Mouse (Mus musculus) fat pad, adult 2 months (tissue): ENCODE measurements around the gene Serinc2.

Source experiments
- DNase-seq: peaks from one replicate; pipeline ENCODE4 v3.0.0-alpha.2; 2011; ENCODE audit warnings: low read depth, low spot score; ENCODE audit errors: extremely low read depth

Gene Serinc2

DNA sequence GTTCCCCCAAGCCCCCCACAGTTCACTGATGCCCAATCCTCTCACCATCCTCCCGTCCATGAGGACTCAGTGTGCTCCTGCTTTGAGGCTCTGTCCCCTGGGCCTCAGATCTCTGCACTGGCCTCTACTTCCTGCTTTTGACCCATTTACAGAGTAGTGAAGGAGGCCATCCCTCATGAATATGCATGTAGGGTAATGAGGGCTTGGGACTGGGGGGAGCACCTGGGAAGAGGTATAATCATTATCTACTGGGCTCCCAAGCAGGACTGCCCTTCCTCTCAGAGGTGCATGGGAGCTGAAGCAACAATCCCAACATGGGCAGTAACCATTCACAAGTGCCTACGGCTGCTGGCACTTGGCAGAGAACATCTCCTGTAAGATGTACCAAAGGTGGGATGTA, at the start of gene Serinc2:
Gene Serinc2, minus strand, starts transcription at position 101 of the 400 bp plus-strand sequence.
- DNase-seq: no peak

DNA sequence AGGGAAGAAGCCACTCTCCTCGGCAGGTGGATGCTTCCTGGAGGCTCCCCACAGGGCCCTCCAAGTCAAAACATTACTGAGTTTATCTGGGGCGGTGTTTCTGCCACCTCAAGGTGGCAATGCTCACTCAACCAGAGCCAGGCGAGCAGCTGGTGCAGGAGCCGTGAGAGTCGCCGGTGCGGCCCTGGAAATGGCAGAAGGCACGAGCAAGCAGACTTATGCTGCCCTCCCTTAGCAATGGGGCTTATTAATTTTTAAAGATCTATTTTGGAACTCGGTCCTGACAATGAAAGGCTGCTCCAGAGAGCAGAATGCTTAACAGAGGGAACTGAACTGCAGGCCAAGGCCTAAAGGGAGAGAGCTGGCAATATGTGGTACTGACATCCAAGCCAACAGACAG, 48.4 kb upstream of the Serinc2 start:
- DNase-seq: no peak

DNA sequence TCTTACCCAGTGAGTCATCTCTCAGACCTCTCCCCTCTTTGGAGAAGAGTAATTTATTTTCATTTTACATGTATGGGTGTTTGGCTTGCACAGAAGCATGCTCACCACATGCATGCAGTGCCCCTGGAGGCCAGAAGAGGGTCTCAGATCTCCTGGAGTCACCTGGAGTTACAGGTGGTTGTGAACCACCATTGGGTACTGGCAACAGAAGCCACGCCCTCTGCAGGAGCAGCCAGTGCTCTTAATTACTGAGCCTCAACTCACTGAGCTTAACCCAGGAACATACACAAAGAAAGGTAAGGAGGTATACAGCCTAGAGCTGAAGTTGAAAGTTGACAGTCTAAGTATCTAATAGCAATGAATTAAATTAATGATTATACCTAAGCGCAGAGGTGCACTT, 46.4 kb upstream of the Serinc2 start:
- no peak for DNase-seq

DNA sequence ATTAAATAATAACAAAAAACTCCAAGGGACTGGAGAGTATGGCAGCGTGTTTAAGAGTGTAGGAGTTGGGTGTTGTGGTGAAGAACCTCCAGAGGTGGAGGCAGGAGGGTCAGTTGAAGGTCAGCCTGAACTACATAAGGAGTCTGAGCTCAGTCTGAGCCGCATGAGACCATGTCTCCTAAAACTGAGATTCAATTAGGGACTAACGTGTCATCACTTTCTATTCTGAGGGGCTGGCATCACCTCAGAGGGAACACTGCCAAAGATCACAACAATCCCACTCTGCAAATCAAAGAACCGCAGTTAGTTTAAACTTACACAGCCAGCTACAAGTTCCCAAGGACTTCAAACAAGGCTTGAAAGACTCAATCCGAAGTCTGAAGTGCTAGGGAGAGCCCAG, 44.6 kb upstream of the Serinc2 start:
- no peak for DNase-seq

DNA sequence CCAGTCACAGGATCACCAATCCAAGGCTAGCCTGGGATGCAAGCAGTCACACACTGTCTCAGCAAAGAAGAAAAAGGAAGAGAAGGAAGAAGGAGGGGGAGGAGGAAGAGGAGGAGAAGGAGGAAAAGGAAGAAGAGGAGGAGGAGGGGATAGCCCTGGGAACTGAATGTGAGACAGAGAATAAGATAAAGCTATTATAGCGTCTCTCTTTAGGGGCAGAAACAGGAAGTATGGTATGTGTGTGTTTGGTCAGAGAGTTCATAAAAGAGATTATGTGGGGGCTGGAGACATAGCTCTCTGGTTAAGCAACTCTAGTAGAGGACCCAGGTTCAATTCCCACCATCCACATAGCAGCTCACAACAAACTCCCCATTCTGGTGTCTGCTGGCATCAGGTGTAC, 44.2 kb upstream of the Serinc2 start:
- no peak for DNase-seq

DNA sequence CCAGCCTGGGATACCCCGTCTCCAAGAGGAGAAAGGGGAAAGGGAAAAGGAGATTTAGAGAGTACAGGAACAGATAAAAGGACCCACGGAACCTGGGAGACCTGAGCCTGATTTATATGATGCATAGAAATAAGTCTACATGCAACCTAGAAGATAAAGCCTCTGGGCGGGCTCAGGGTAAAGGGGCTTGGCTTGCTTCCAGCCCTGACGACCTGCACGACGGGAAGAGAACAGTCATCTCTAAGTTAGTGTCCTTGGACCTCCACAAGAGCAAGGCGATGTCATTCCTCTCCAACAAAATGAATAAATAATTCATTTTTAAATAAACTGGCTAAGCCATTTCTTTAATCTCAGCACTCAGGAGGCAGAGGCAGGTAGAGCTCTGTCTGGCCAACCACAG, 43.6 kb upstream of the Serinc2 start:
- no peak for DNase-seq

DNA sequence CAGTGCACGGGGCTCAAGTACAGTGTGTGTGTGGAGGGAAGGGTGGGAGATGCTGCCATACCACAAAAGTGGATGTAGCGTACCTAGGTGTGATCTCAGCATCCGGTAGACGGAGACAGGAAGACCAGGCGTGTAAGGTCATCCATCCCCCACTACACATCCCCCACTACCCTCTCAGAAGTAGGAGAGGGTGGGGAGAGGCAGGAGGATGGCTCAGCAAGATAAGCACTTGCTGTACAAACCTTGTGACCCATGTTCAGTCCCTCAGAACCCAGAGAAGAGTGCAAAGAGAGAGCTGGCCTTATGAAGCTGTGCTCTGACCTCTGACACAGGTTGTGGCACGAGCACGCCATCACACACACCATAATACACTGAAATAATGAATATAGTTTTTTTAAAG, 42.6 kb upstream of the Serinc2 start:
- DNase-seq: no peak

DNA sequence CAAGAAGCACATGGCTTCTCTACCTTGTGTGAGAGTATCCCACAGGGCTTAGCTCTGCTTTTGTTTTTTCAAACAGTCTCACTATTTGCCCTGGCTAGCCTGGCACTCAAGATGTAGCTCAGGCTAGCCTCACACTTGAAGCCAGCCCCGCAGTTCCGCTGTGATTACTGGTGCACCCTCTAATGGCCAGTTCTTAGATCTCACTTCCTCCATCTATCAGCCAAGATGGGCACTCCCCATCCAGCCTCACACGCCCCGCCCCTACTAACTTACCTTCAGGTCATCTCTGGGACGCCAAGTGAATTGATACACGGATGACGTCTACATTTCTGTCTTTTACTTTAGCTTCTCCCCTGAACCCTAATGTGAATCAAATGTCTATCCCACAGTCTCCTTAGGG, 40.6 kb upstream of the Serinc2 start:
- no peak for DNase-seq

DNA sequence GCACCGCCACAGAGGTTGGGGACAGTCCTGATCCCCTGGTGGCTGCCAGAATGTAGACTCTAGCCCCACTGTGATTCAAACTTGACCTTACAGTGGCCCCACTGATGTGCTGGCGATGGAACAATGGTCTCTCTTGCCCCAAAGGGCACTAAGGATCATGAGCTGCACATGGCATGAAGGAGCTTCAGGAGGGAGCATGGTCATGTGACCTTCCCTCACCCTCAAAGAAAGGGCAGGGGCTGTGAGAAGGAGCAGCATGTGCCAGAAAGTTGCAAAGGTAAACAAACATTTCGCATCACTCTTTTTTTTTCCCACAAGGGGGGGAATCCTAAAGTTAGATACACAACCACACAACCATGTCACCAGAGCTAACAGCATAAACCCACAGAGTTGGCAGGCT, 39.1 kb upstream of the Serinc2 start:
- no peak for DNase-seq

DNA sequence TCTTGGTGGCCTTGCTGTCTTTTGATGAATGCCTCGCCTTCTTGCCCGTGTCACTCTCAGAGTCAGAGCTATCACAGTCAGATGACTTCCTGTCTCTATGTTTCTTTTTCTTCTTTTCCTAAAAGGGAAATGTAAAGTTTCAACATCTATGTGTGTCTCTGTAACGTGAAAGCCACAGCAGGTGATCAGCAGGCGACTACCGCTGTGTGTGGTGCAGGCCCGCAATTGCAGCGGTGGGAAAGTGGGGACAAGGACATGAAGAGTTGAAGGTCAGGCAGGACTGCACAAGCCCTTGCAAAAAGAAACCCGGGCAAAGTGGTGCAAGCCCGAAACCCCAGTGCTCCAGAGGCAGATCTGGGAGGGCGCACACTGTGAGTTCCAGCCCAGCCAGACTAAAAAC, 37.7 kb upstream of the Serinc2 start:
- DNase-seq: no peak

DNA sequence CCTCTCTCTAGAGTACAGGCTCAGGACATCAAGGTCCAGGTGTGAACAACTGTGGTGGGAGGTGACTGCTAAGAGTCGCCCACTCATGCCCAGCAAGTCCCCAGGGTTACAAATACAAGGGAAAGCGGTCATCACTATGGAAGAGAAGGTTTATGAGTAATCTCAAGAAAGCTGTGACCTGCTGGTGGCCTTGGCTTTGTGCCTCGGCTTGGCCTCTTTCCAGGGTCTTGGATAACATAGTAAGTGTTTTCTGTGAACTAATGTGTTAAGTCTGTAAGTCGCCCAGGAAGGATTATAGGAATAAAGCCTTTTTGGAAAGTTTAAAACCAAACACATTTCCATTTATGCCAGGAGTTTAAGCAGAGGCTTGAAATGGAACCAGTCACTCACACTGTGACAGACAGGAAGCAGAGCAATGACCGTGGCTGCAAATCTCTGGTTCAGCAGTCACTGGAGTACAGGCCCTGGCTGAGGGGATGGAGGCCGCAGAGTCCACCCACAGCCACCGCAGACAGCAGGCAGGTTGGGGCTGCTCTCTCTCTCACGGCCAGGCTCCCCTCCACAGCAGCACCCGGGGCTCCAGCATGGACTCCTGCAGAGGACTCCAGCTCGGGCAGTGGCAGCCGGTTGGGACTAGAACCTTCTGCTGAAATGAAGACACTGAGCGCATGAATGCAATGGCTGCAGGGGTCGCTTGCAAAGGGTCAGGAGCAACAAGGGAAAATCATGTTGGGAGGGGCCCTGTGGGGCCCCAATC, 36.9 kb upstream of the Serinc2 start:
- no peak for DNase-seq

DNA sequence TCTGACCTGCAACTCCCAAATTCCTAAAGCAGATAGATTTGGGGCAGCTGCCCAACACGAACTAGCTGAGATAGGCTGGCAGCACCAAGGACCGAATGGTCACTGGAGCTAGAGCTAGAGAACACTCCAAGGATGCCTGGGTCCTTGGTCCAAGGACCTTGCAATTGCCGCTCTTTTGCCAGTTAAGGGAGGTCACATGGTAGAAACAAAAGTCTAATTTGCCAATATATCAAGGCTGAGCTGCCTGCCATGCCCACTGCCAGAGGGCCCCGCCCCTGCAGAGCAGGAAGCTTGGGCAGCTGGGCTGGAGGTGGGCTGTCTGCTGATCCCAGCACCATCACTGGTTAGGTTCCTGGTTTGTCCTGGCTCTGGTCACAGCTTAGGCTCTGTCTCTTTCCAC, 34.5 kb upstream of the Serinc2 start:
- DNase-seq: no peak

DNA sequence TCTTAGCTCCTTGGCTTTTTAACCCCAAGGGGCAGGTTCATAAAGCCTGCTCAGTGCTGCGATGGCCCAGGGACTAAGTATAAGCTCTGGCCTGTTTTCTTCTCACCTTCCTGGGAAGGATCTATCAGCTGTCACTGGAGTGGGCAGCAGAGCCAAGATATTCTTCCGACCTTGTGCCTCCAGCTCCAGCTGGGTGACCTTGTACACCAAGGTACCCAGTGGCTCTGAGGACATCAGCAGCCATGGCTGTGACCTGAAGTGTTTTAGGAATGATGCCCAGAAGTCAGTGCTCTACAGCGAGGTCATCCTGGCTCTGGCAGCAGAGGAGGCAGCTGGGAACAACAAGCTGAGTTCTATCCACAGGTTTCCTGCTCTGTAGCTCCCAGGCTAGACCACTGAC, 33.5 kb upstream of the Serinc2 start:
- DNase-seq: no peak

DNA sequence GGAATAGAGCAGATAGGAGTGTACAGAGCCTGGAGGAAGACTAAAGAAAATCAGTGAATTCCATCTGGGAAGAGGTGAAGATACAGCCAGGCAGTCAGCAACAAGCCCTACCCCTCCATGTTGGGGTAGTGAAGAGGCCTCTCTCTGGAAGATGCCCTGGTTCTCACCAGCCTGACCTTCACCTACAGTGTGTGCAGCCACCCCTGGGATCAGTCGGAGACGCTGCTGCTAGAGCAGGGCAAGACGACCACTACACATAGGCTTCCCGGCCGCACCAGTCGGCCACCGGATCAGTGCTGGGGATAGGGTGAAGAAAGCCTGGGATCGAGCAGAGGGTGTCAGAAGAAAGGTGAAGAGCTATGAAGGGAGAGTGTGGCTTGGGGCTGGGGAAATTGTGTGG, 30.2 kb upstream of the Serinc2 start:
- DNase-seq: no peak

DNA sequence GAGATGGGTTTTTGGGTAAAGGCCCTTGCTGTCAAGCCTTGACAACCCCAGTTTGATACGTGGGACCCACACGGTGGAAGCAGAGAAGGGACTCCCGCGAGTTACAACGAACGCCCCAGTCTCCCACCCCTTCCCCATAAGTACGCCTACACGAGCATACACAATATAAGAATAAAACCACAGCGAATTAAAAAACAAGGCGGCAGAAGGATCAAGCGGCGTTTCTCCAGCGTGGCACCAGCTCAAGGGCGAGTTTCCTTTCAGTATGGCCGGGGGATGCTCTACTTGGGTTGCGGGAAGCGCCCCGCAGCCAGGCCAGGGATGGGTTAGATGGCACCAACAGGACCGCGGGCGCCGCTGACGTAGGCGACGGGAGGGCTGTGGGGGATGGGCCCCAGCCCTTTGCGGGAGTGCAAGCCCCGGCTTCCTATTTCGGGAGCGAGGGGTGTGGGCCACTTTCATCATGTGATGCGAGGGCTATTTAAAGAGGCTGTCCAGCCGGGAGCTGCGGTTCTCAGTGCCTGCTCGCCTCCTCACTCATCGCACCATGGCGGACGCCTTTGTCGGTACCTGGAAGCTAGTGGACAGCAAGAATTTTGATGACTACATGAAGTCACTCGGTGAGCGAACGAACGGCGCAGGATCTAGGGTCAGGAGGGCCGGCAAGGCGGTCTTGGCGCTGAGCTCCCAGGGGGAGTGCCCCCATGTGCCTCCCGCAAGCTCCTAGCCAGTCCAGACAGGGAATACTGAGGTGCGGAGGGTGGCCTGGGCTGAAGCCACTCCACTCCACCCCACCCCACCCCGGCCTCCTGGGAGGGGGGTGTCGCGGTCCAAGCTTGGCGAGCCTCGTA, 29.5 kb upstream of the Serinc2 start, which contains the start of the genes Fabp3 and Gm10570:
Gene Fabp3, plus strand, starts transcription at position 365 of the 851 bp plus-strand sequence.
Gene Gm10570, minus strand, starts transcription at position 444 of the 851 bp plus-strand sequence.
- DNase-seq: no peak

DNA sequence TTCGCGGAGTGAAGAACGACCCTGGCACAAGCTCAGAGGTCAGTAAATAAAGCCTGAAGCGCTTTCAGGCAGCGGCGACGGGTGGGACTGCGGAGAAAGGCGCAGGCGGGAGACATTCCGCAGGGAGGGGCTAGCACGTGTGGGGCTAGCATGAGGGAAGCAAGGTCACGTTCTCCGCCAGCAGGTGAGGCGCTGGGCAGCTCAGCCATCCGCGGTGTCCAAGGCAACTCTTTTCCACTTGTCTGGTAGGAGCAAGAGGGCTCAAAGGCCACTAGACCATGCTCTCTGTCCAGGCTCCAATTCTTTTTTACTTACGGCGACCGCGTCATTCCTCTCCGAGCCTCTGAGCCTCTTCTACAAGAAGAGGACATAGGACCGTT, 28.8 kb upstream of the Serinc2 start:
- no peak for DNase-seq

DNA sequence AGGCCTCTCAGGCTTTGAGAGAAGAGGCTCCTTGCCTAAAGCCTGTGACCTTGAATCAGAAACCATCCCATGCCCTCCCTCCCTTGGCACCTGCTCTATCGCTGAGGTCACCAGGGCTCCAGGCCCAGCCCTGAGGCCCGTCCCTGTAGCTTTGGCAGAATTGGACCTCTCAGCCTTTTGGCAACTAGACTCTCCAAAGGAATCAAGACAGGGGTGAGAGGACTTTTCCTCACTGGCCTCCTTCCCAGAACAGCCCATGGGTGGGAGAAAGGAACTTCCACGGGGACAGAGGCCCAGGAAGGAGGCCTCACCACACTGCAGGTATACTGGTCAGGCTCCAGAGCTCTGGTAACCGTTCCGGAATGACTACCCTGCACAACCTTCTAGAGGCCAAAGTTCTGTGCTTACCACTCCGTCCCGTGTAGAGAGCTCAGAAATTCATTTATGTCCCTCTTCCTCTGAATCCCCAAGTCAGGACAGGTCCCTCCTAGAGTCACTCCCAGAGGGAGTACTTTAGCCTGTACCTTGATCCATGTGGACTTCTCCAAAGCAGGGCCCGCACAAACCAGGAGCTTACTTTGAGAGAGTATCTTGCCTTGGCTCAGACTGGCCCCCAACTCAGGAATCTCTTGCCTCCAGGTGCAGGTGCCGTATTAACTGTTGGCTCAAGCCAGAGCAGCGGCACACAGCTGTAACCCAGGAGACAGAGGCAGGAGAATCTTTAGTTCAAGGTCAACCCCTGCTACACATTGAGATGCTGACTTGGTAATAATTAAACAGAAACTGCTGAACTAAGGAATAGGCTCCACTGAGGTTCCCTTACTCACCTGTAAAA, 28.0 kb upstream of the Serinc2 start:
- DNase-seq: no peak

DNA sequence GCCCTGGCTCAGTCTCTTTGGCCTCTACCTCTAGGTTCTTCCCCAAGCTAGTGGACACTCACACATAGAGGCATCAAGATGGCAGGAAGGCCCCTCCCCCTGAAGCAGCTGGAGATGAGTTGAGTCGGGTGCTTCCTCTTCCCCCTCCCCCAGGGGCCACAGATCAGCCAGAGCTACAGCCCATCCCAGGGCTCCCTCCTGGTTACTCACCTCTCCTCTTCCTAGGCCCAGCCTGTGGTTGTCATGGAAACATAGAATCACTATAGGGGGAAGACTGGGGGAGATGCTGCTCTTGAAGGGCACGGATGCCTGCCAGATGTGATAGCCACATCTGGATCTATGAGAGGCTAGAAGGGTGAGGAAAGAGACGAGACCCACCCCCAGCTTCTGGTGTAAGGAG, 25.7 kb upstream of the Serinc2 start:
- no peak for DNase-seq

DNA sequence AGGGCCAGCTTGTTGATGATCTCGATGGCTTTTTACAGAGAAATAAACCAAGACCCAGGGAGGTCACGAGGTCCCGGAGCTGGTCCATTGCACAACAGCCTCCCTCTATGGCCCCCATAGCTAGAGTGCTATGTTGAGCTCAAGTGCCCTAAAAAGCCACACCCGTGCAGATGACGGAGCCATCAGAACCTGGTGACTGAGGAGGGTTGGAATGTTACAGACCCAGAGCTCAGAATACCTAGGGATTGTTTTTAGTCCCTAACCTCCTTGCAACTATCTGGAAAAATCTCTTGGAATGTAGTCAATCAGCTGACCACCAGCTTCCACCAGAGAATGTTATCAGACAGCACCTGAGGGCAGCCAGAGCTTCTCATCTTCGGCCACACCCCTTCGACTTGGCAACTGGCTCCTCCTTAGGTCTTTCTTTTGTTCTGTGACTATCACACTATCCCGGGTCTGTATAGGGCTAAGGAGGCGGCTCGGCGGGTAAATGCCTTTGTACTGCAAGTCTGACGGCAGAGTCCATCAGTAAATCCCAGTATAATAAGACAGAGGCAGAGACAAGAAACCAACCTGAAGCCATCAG, 23.4 kb upstream of the Serinc2 start:
- no peak for DNase-seq

DNA sequence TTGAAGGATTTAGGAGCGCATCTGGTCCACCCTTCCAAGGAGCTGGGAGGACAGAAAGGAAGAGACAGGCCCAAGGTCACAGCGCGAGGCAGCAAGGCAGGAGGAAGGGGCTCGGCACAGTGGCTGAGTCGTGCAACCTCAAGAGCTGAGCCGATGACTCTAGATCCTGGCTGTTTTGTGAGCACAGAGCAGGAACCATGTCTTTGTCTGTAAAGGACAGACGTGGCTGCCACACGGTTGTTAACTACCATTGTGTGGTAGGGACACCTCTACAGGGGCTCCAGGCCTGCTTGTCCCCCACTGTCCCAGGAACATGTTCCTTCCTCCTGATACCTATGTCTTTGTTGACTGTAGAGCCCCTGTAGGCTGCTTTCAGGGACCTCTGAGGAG, 20.6 kb upstream of the Serinc2 start:
- no peak for DNase-seq
